Mouse (Mus musculus): Measurements from ENCODE around the gene Mak. TPM values are rescaled to one million over a fixed set of nuclear protein-coding genes. Genes with fewer than 3 reads are reported as not detected.

Mak gene
- polyA plus RNA-seq, 1 experiment from 2014 or later: 1.5 TPM

DNA sequence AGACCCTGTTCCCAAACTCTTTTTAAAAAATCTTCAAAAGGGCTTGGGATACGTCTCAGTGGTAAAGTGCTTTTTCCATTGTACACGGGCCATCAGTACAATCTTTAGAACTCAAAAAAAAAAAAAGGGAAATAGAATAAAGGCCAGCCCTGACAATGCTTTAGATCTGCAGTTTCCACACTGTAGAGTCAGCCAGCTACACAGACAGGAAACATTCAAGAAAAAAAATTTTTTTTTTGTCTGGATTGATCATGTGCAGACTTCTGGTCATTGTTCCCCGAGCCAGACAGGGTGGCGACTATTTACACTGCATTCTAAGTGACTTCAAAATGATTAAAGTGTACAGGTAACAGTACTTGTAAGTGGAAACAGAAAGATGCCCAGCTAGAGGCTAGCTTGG lies 100.9 kb downstream of the Mak start:
- DNase-seq (ENCODE audit: low spot score): no peak
- Histone ChIP-seq H3K4me1 (replicated peaks; ENCODE audit: control insufficient read depth, insufficient read depth, low read length) (no peaks in the 10 kb centered on the region), H3K27ac (ENCODE audit: low read depth, low read length) (no peak overlapping the region), H3K9ac (ENCODE audit: low read depth, low read length) (no peak overlapping the region), H3K4me3 (ENCODE audit: low read depth, low read length) (no peak overlapping the region), H3K36me3 (ENCODE audit: control insufficient read depth, insufficient read depth, low read length) (no peaks in the 10 kb centered on the region), H3K9me3 (ENCODE audit: control insufficient read depth, low read length) (no peaks in the 10 kb centered on the region), H3K27me3 (ENCODE audit: control insufficient read depth, insufficient read depth, low read length) (no peaks in the 10 kb centered on the region), H3K4me2 (replicated peaks; ENCODE audit: low read depth, low read length) (no peak overlapping the region)
- WGBS: 86% methylated on average over 4 of the region's 4 CpGs
- ATAC-seq (ENCODE audit: low FRiP score): no peak

GRCm38 (mm10) chr13:40977609-40978008 lies 101.9 kb downstream of the Mak start:
- Histone ChIP-seq H3K27me3 (ENCODE audit: control insufficient read depth, insufficient read depth, low read length) (no peaks in the 10 kb centered on the region), H3K9me3 (ENCODE audit: control insufficient read depth, low read length) (no peaks in the 10 kb centered on the region), H3K4me2 (replicated peaks; ENCODE audit: low read depth, low read length) (no peak overlapping the region), H3K4me1 (replicated peaks; ENCODE audit: control insufficient read depth, insufficient read depth, low read length) (no peaks in the 10 kb centered on the region), H3K4me3 (ENCODE audit: low read depth, low read length) (no peak overlapping the region), H3K27ac (ENCODE audit: low read depth, low read length) (no peak overlapping the region), H3K9ac (ENCODE audit: low read depth, low read length) (no peak overlapping the region), H3K36me3 (ENCODE audit: control insufficient read depth, insufficient read depth, low read length) (no peaks in the 10 kb centered on the region)
- no peak for ATAC-seq (ENCODE audit: low FRiP score)
- DNase-seq (ENCODE audit: low spot score): peak; percentile 71
- 17% methylated on average over 7 of the region's 7 CpGs for WGBS

Other genes starting within 250 kb of the Mak start
- 6.7 and 7.4 TPM in 2 replicates for gene Gcnt2, start 220.0 kb downstream of the Mak start, polyA plus RNA-seq (2014; fragmentation: Nextera tagmentation; extraction: Ambion mirVana)
- gene Pak1ip1, start 78.7 kb downstream of the Mak start, polyA plus RNA-seq (2014; fragmentation: Nextera tagmentation; extraction: Ambion mirVana): 90.7 and 94.8 TPM in 2 replicates
- gene Tmem14c, start 63.4 kb downstream of the Mak start, polyA plus RNA-seq (2014; fragmentation: Nextera tagmentation; extraction: Ambion mirVana): 201 and 205 TPM in 2 replicates
- gene Gcm2, start 31.3 kb upstream of the Mak start, polyA plus RNA-seq (2014; fragmentation: Nextera tagmentation; extraction: Ambion mirVana): 0.14 TPM in 1 of 2 replicates, not detected in the other
- gene Sycp2l, start 34.6 kb upstream of the Mak start, polyA plus RNA-seq (2014; fragmentation: Nextera tagmentation; extraction: Ambion mirVana): not detected in 2 replicates
- 37.3 and 45.6 TPM in 2 replicates for gene Elovl2, start 140.7 kb upstream of the Mak start, polyA plus RNA-seq (2014; fragmentation: Nextera tagmentation; extraction: Ambion mirVana)
- gene Smim13, start 170.1 kb upstream of the Mak start, polyA plus RNA-seq (2014; fragmentation: Nextera tagmentation; extraction: Ambion mirVana): 11.0 and 13.9 TPM in 2 replicates
- not detected in 2 replicates for gene Gm17364, start 194.3 kb upstream of the Mak start, polyA plus RNA-seq (2014; fragmentation: Nextera tagmentation; extraction: Ambion mirVana)